Mouse (Mus musculus) limb, embryonic 11.5 days (tissue): ENCODE data around the gene Gatad2a. TPM values are rescaled to one million over a fixed set of nuclear protein-coding genes. Genes with fewer than 3 reads are reported as not detected.
A peak's percentile ranks its signal among the peaks of the same experiment; 100 is the strongest.

ENCODE experiments used
- ATAC-seq: fragments of 200-750 bp; cut with Nextera tagmentation; 2 replicates; pipeline ENCODE4 v1.8.0; 2017; ENCODE audit warnings: low read depth; ENCODE audit not compliant: insufficient number of reproducible peaks, low FRiP score, low TSS enrichment
- DNase-seq: peaks from one replicate; pipeline ENCODE4 v3.0.0-alpha.2; 2015; ENCODE audit warnings: low spot score
- H3K27ac ChIP-seq: fragments of 300-500 bp; sonication (generic); replicated peaks from 2 replicates; pipeline ENCODE4 v1.5.1; 2014; ENCODE audit warnings: low read depth, mild to moderate bottlenecking, low read length
- H3K27me3 ChIP-seq: fragments of 300-500 bp; sonication (generic); 2 replicates; pipeline ENCODE4 v1.6.1; 2014; ENCODE audit warnings: mild to moderate bottlenecking, low read length, mixed read lengths; ENCODE audit not compliant: control insufficient read depth, insufficient read depth
- H3K36me3 ChIP-seq: fragments of 300-500 bp; sonication (generic); 2 replicates; pipeline ENCODE4 v1.6.1; 2014; ENCODE audit warnings: mild to moderate bottlenecking, low read length, moderate library complexity, mixed read lengths; ENCODE audit not compliant: control insufficient read depth, insufficient read depth
- H3K4me1 ChIP-seq: fragments of 300-500 bp; sonication (generic); 2 replicates; pipeline ENCODE4 v1.6.1; 2014; ENCODE audit warnings: low read length, mixed read lengths; ENCODE audit not compliant: control insufficient read depth, insufficient read depth
- H3K4me2 ChIP-seq: fragments of 300-500 bp; sonication (generic); 2 replicates; pipeline ENCODE4 v1.6.1; 2014; ENCODE audit warnings: low read depth, mild to moderate bottlenecking, moderate library complexity; ENCODE audit not compliant: severe bottlenecking
- H3K4me3 ChIP-seq: fragments of 300-500 bp; sonication (generic); 2 replicates; pipeline ENCODE4 v1.5.1; 2014; ENCODE audit warnings: low read depth, low read length
- H3K9ac ChIP-seq: fragments of 300-500 bp; sonication (generic); 2 replicates; pipeline ENCODE4 v1.6.1; 2014; ENCODE audit warnings: mild to moderate bottlenecking, low read length
- H3K9me3 ChIP-seq: fragments of 300-500 bp; sonication (generic); 2 replicates; pipeline ENCODE4 v1.6.1; 2016; ENCODE audit warnings: low read length; ENCODE audit not compliant: control insufficient read depth
- WGBS: fragments of 180-500 bp; shearing (Covaris S2); extraction: QIAGEN DNeasy Blood & Tissue Kit; methylation state at CpG from one replicate; pipeline ENCODE4 v1.1.7; 2014; 5-methylcytosine and 5-hydroxymethylcytosine counted together
- polyA plus RNA-seq: library from polyadenylated mRNA; unstranded; fragments of >200 nt; fragmentation: Nextera tagmentation; extraction: Ambion mirVana; gene quantifications from 2 replicates; pipeline ENCODE4 v1.2.1, GENCODE M21; 2014

The Gatad2a gene
- polyA plus RNA-seq, 1 experiment from 2014 or later = 79.5 TPM

- no peak overlapping the region for H3K4me2 ChIP-seq
- WGBS = 82% methylated on average over 6 of the region's 6 CpGs
- H3K9ac ChIP-seq = no peak overlapping the region
- DNase-seq (no peak), ATAC-seq (no peak)
- no peaks in the 10 kb centered on the region for H3K9me3 ChIP-seq
- H3K4me1 ChIP-seq = peaks cover 12% of the 10 kb centered on the region
- H3K27ac ChIP-seq = no peak overlapping the region
- no peaks in the 10 kb centered on the region for H3K27me3 ChIP-seq
- no peak overlapping the region for H3K4me3 ChIP-seq
- H3K36me3 ChIP-seq = peaks cover 2% of the 10 kb centered on the region; the same call in 1 of the 2 replicates
Measured at GRCm38 (mm10) chr8:69938245-69938982, 57.8 kb downstream of the Gatad2a start.

- Histone ChIP-seq H3K27me3 (no peaks in the 10 kb centered on the region), H3K4me3 (no peak overlapping the region), H3K4me2 (no peak overlapping the region), H3K9me3 (no peaks in the 10 kb centered on the region), H3K27ac (no peak overlapping the region), H3K9ac (no peak overlapping the region), H3K36me3 (peaks cover 2% of the 10 kb centered on the region; the same call in 1 of the 2 replicates), H3K4me1 (peaks cover 12% of the 10 kb centered on the region)
- 90% methylated on average over 3 of the region's 3 CpGs for WGBS
- ATAC-seq (no peak), DNase-seq (no peak)
Measured at GRCm38 (mm10) chr8:69937466-69937865, 58.7 kb downstream of the Gatad2a start.

GRCm38 (mm10) chr8:69936050-69936794 is 60.0 kb downstream of the Gatad2a start:
- Histone ChIP-seq H3K4me2 (no peak overlapping the region), H3K9me3 (no peaks in the 10 kb centered on the region), H3K27me3 (no peaks in the 10 kb centered on the region), H3K4me3 (no peak overlapping the region), H3K27ac (no peak overlapping the region), H3K4me1 (peaks cover 12% of the 10 kb centered on the region), H3K36me3 (peaks cover 2% of the 10 kb centered on the region; the same call in 1 of the 2 replicates), H3K9ac (no peak overlapping the region)
- ATAC-seq (0 out of 2 replicates have a peak, but pooled peaks have one; percentile 22), DNase-seq (no peak)
- 79% methylated on average over 7 of the region's 7 CpGs for WGBS

GRCm38 (mm10) chr8:69935431-69935830 is 60.8 kb downstream of the Gatad2a start:
- Histone ChIP-seq H3K4me1 (peaks cover 12% of the 10 kb centered on the region), H3K4me3 (no peak overlapping the region), H3K27ac (no peak overlapping the region), H3K4me2 (no peak overlapping the region), H3K9ac (no peak overlapping the region), H3K36me3 (peaks cover 2% of the 10 kb centered on the region; the same call in 1 of the 2 replicates), H3K27me3 (no peaks in the 10 kb centered on the region), H3K9me3 (no peaks in the 10 kb centered on the region)
- DNase-seq (no peak), ATAC-seq (no peak)
- WGBS = 95% methylated on average over 3 of the region's 3 CpGs

- H3K9ac ChIP-seq = no peak overlapping the region
- H3K36me3 ChIP-seq = peaks cover 2% of the 10 kb centered on the region; the same call in 1 of the 2 replicates
- no peak overlapping the region for H3K27ac ChIP-seq
- H3K4me3 ChIP-seq = no peak overlapping the region
- ATAC-seq (no peak), DNase-seq (no peak)
- peaks cover 4% of the 10 kb centered on the region for H3K4me1 ChIP-seq
- 89% methylated on average over 5 of the region's 5 CpGs for WGBS
- no peaks in the 10 kb centered on the region for H3K9me3 ChIP-seq
- no peaks in the 10 kb centered on the region for H3K27me3 ChIP-seq
- H3K4me2 ChIP-seq = no peak overlapping the region
Measured at GRCm38 (mm10) chr8:69934582-69934981, 61.6 kb downstream of the Gatad2a start.

GRCm38 (mm10) chr8:69933811-69934210 is 62.4 kb downstream of the Gatad2a start:
- Histone ChIP-seq H3K36me3 (peaks cover 2% of the 10 kb centered on the region; the same call in 1 of the 2 replicates), H3K27ac (no peak overlapping the region), H3K4me2 (no peak overlapping the region), H3K27me3 (no peaks in the 10 kb centered on the region), H3K9me3 (no peaks in the 10 kb centered on the region), H3K4me1 (no peaks in the 10 kb centered on the region), H3K4me3 (no peak overlapping the region), H3K9ac (no peak overlapping the region)
- DNase-seq = no peak
- ATAC-seq = no peak
- 61% methylated on average over 2 of the region's 2 CpGs for WGBS

GRCm38 (mm10) chr8:69926901-69927300 is 69.3 kb downstream of the Gatad2a start:
- H3K27me3 ChIP-seq = no peaks in the 10 kb centered on the region
- H3K4me2 ChIP-seq = no peak overlapping the region
- H3K9ac ChIP-seq = no peak overlapping the region
- DNase-seq = no peak
- H3K36me3 ChIP-seq = no peaks in the 10 kb centered on the region; the same call in 1 of the 2 replicates
- no peak for ATAC-seq
- H3K4me1 ChIP-seq = no peaks in the 10 kb centered on the region
- no peak overlapping the region for H3K27ac ChIP-seq
- no peak overlapping the region for H3K4me3 ChIP-seq
- H3K9me3 ChIP-seq = no peaks in the 10 kb centered on the region

GRCm38 (mm10) chr8:69923986-69924385 is 72.2 kb downstream of the Gatad2a start:
- H3K36me3 ChIP-seq = no peaks in the 10 kb centered on the region; the same call in 1 of the 2 replicates

More at GRCm38 (mm10) chr8:69923986-69924385, 72.2 kb downstream of the Gatad2a start:
- no peak for DNase-seq
- H3K9me3 ChIP-seq = no peaks in the 10 kb centered on the region
- peaks cover 8% of the 10 kb centered on the region; the same call in 1 of the 2 replicates for H3K4me1 ChIP-seq
- no peak overlapping the region for H3K27ac ChIP-seq
- no peak overlapping the region for H3K4me2 ChIP-seq
- H3K4me3 ChIP-seq = no peak overlapping the region
- 83% methylated on average over 1 of the region's 1 CpGs for WGBS
- no peaks in the 10 kb centered on the region for H3K27me3 ChIP-seq
- ATAC-seq = no peak
- H3K9ac ChIP-seq = no peak overlapping the region
